Mouse (Mus musculus): Measurements from ENCODE around the gene Fam213a.
"Not testable (repeated sequence)": the region's sequence is repeated elsewhere in the genome, so short reads cannot be mapped to it uniquely, and the experiment has no call there.

The Fam213a gene

DNA sequence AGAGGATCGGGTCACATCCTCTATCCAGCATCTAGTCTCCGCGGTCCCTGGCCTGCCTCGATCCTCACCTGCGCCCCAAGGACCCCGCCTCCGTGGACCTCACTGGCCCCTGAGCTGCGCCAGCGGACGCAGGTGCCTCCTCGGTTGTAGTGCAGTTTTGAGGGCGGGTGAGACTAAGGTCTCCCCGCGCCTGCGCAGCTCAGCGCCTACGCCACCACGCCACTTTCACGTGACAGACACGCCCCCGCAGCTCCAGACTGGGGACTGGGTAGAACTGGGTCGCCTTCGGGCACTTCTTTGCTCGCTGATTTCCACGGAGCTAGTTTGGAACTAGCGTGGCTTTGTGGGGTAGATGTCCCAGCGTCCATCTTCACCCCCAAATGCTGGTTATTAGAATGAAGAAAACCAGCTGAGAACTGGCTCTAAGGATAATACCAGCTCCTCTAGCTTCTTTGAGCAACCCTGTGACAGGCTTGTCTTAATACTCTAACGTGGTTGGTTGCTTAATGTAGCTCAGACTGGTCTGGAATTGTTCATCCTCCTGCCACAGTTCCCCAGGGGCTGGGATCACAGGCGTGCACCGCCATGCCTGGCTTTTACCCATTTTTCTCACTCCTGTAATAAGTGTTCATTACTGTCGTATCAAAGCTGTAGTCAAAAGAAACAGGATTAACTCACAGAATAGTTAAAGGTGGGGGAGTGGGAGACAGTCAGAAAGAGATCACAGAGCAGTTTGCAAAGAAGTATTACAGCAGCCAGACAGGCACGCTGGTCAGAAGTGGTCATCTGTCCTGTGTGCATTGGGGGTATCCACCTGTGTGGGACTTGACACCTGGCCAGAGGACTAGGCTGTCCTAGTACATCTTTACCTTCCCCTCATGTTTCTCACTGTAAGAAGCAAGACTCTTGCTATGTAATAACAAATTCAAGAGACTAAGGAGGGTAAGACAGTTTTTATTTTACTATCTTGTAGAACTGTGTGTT is at the start of gene Fam213a:
TSS of gene Fam213a (minus strand) at position 159 of the 984 bp plus-strand sequence.
- peak; percentile 89 for DNase-seq (ENCODE audit: low spot score in 2 of 2)

- not testable (repeated sequence) for DNase-seq (ENCODE audit: low spot score in 2 of 2)
Measured at GRCm38 (mm10) chr14:41053190-41053589, 39.6 kb upstream of the Fam213a start.

DNA sequence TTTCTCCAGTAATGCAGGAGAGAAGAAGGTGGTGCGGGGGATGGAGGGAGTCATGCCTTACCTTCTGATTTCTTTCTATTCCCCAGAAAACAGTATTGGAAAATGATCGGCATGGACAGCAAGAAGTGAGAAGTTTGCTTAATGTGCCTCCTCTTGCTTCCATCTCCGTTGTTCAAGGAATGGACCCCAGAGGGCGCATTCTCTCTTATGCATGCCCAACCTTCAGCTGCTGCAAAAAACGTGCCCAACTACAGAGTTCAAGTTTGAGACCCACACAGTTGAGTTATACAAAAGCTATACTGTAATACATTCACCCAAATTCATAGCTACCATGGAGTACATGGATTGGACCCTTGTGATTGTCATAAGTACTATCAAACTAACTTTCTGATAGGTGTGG is 38.9 kb upstream of the Fam213a start:
- DNase-seq (ENCODE audit: low spot score in 2 of 2), result no peak

DNA sequence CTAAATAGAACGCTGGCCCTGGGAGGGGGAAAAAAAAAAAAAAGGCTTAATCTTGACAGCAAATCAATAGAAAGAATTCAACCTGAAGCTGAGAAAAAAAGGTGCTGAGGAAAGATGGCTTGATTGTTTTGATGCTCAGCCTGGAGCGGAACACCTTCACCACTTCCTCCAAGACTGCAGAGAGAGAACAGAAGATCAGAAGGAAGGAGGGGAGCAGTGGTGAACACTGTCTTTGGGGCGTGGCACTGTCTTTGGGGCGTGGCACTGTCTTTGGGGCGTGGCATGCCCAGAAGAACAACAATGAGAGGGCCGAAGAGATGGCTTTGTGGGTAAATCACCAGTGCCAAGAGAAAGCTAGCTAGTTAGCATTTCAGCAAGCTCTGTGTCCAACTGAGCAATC is 36.9 kb upstream of the Fam213a start:
- DNase-seq (ENCODE audit: low spot score in 2 of 2), result no peak

DNA sequence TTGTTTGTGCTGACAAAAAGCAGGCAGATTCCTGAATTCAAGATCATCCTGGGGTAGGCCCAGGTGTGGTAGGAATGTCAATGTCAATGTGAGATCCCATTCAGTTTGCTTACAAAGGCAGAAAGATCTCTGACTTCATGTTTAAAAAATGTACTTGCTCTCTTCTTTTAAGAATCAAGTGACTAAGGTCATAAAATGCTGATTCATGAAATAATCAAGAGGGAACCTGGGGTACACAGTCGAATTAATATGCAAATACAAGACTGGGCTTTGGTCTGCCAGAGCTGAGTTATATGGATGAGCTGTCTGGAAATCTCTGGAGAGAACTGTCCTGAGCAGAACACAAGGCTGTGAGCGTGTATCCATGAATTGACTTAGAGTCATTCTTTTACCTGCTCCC is 33.8 kb upstream of the Fam213a start:
- DNase-seq (ENCODE audit: low spot score in 2 of 2), result no peak

DNA sequence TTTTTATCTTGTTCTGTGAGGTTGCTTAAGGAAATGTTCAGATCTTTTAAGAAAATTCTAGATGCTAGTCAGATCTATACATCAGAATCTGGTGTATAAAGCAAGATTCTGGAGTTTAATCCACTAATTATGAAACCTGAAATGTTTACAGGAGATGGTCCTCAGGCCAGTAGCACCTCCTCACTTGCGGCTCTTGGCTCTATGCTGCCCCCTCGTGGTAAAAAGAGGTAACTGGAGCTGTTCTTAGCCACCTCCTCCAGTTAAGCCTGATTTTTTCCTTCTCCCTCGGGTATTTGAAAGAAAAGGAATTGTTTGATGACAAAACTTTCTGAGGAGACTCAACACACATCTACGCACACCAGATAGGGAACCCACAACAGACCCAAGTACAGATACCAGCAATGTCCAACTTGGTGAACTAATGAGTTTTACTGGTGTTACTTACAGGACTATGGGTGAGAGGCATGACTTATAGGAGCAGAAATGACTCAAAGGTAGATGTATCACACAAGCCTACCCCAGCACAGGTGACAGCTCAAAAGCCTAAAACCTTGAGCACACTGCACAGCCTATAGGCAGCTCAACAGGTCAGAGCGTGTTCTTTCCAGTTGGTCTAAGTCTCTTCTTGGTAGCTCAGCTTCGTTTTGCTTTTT is 21.7 kb upstream of the Fam213a start:
- peak in 1 of 2 experiments; percentile 56 for DNase-seq (ENCODE audit: low spot score in 2 of 2)

GRCm38 (mm10) chr14:41033135-41034110 is 19.8 kb upstream of the Fam213a start:
- DNase-seq (ENCODE audit: low spot score in 2 of 2), result peak; percentile 68 to 76

DNA sequence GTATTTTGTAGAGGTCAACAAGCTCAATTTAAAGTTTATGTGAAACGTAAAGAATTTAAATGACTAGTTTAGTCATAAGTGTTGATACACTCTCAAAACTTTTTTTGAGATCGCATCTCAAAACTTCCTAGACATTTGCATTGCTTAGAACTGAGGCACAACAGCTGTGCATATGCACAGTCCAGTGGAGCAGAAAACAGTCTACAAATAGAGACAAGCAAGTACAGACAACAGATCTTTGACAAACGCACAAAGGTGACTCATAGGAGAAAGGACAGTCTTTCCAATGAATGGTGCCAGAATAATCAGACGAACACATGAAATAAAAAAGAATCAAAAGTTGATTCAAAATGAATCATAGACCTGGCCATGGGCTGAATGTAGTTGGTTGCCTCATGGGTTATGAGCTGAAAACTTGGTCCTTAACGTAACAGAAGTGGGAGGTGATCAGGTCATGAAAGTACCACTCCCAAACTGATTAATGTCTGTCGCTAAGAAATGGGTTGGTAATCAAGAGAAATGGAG is 17.5 kb upstream of the Fam213a start:
- DNase-seq (ENCODE audit: low spot score in 2 of 2), result no peak

DNA sequence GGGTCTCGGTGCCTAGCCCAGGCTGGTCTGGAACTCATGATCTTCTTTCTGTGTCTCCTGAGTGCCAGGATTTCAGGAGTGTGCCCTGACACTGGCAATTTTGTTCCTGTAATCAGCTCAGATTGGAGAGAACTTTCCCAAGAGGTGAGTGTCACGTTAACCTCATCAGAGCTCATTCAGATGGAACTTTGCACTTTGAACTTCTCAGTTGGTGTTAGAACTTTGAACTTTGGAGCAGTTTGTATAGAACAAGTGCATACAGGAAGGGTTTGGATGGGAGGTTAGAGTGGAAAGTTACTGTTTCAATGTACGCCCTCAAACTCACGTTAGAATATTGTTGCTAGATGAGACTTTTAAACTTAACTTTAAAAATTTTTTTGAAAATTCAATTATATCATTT is 15.7 kb upstream of the Fam213a start:
- DNase-seq (ENCODE audit: low spot score in 2 of 2), result no peak

DNA sequence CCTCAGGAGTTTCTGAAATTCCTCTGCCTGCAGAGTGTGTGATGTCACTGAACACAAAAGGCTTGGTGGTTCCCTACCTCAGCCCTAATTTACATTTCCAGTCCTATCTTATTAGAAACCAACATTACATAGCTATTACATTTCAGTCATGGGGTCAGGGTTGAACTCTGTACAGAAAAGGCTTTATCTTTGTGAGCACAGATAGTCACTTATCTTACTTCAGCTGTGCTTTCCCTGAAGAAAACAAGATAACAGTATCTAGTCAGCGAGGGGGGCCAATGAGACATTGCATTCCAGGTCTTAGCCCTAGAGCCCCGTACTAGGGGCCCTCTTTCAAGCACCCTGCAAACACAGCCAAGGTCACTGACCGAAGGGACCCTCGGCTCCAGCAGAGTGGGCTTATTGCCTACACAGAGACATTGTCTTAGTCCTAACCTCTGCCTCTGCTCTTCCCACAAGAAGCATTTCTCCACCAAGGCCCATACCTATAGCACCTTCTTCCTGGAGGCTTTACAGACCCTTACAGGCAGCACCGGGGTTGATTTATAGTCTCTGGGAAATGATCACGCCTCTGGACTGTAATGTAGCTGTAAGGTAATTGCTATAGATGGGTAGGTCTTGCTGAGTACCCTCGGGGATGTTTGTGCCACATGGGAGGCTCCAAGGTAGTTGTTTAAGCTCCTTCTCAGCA is 12.2 kb upstream of the Fam213a start:
- no peak for DNase-seq (ENCODE audit: low spot score in 2 of 2)

- DNase-seq (ENCODE audit: low spot score in 2 of 2), result no peak
Measured at GRCm38 (mm10) chr14:41025087-41025486, 11.5 kb upstream of the Fam213a start.

DNA sequence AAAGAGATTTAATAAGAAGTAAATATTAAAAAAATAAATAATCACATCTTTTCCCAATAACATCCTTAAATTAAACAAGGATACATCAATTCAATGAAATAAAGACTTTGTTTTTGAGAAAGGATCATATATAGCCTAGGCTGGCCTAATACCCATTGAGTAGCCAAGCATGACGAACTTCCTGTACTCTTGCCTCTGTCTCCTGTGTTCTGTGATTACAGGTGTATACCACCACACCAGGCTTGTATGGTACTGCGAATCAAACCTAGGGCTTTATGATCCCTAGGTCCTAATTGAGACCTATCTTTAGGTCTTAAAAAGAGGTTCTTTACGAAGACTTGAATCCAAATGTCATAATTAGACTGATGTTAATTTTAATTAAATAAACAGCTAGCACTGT is 7.7 kb upstream of the Fam213a start:
- DNase-seq (ENCODE audit: low spot score in 2 of 2), result no peak

DNA sequence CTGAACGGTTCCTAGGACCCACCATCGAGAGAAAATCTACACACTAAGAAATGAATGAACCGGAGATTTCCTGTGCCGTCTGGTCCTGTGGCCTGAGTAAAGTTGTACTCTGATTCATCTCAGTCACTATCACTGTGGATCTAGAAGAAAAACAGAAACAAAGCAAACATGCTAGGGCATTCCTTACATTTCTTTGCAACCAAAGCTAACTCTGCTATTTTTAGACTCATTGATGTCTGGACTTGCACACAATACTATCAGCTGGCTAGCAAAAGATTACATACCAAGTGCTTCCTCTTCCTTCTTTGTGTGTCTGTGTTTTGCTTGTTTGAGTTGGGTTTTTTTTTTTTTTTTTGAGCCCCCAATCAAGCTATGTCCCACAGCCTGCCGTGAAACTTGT is 3.9 kb upstream of the Fam213a start:
- no peak for DNase-seq (ENCODE audit: low spot score in 2 of 2)

GRCm38 (mm10) chr14:41014701-41015240 is 1.2 kb upstream of the Fam213a start:
- DNase-seq (ENCODE audit: low spot score in 2 of 2), result no peak

DNA sequence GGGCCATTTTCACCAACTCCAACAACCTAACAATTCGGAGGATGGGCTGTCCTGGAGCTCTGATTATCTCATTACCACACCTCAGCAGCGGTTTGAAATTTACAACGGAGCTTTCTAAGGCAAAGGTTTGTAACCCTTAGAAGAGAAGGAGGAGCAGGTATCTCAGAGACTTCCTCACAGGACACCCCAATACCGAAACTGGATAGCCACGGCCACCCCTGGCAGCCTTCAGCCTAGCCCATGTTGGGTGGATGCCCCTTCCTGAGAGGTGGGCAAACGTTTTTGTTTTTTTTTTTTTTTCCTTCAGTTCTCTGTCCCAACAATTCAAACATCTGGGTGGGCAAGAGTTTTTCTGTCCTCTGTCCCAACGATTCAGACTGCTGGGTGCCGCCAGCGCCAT is 445 bp downstream of the Fam213a start:
- DNase-seq (ENCODE audit: low spot score in 2 of 2), result no peak

- DNase-seq (ENCODE audit: low spot score in 2 of 2), result no peak
Measured at GRCm38 (mm10) chr14:41011916-41012315, 1.7 kb downstream of the Fam213a start.

GRCm38 (mm10) chr14:41008138-41008537 is 5.5 kb downstream of the Fam213a start:
- DNase-seq (ENCODE audit: low spot score in 2 of 2), result no peak

- DNase-seq (ENCODE audit: low spot score in 2 of 2), result no peak
Measured at GRCm38 (mm10) chr14:41007641-41008040, 5.9 kb downstream of the Fam213a start.

- no peak for DNase-seq (ENCODE audit: low spot score in 2 of 2)
Measured at GRCm38 (mm10) chr14:41006899-41007298, 6.7 kb downstream of the Fam213a start.

DNA sequence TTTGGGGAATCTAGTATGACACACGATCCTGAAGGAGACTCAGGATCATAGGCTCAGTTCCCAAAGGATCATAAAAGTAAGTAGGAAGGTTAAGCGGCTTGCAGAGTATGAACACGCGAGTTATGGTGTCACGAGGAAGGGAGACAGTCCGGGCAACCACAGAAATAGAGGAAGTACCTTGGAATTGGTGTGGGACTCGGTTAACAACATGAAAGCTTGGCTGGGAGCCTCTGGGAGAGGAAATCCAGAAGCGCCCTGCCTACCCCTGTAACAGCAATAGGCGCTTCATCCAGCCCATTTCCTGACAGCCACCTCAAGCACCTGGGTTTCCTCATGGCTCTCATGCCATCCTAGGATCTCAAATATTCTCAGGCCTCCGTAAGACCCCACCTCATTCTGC is 7.3 kb downstream of the Fam213a start:
- DNase-seq (ENCODE audit: low spot score in 2 of 2), result no peak

- DNase-seq (ENCODE audit: low spot score in 2 of 2), result no peak
Measured at GRCm38 (mm10) chr14:41005716-41006115, 7.9 kb downstream of the Fam213a start.

Measured in frontal cortex, postnatal 25 days (tissue).